Mouse (Mus musculus) brain, embryonic 14.5 days (tissue): ENCODE results near the gene Nutf2-ps1.
"Not testable (repeated sequence)": the region's sequence is repeated elsewhere in the genome, so short reads cannot be mapped to it uniquely, and the experiment has no call there.

ENCODE experiments used
- CTCF ChIP-seq: fragments of 200-500 bp; IDR thresholded peaks from 2 replicates; pipeline ENCODE4 v1.5.1; 2012; ENCODE audit warnings: inconsistent platforms, mild to moderate bottlenecking, moderate library complexity, borderline replicate concordance; ENCODE audit not compliant: insufficient read depth, insufficient read length; ENCODE audit errors: extremely low read depth
- POLR2A ChIP-seq: fragments of 200-500 bp; IDR thresholded peaks from 2 replicates; pipeline ENCODE4 v1.6.1; 2012; ENCODE audit warnings: mild to moderate bottlenecking, inconsistent platforms, borderline replicate concordance; ENCODE audit not compliant: poor library complexity, insufficient read depth, insufficient read length, severe bottlenecking; ENCODE audit errors: extremely low read depth

DNA sequence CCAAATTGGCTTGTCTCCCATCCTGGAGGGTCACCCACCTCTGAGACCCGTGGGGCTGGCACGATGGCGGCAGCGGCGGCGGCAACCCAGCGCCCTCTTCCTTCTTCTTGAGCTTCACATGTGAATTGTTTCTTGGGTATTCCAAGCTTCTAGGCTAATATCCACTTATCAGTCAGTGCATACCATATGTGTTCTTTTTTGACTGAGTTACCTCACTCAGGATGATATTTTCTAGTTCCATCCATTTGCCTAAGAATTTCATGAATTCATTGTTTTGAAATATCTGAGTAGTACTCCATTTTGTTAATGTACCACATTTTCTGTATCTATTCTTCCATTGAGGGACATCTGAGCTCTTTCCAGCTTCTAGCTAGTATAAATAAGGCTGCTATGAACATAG lies at the start of gene Nutf2-ps1:
- not testable (repeated sequence) for TF ChIP-seq CTCF, POLR2A
